Mouse (Mus musculus) gastrocnemius, adult 18-20 months (tissue): Measurements from ENCODE around the gene Rapgef6. TPM values are rescaled to one million over a fixed set of nuclear protein-coding genes. Genes with fewer than 3 reads are reported as not detected.

Source experiments
- DNase-seq: peaks from one replicate; pipeline ENCODE4 v3.0.0; 2021; ENCODE audit warnings: low spot score
- long read RNA-seq, 2 experiments: library from polyadenylated mRNA; stranded (forward); transcript quantifications; one replicate each; pipeline ENCODE4 v2.0.0; 2021
- total RNA-seq, 2 experiments: library from RNA; stranded (reverse); gene quantifications; 2 replicates each; pipeline ENCODE4 v1.2.3; 2021

Rapgef6 gene
- 1 to 10 TPM; 6.2 to 6.3 TPM for total RNA-seq
- long read RNA-seq, experiment 1, full-length matches to known transcripts, result 1 of 2 reads
- long read RNA-seq, experiment 1, partial matches to known transcripts, result 1 of 2 reads
- long read RNA-seq, experiment 1, other reads (novel, unspliced or antisense), result 0 of 2 reads
- long read RNA-seq, experiment 2, full-length matches to known transcripts, result 2 of 5 reads
- long read RNA-seq, experiment 2, partial matches to known transcripts, result 0 of 5 reads
- long read RNA-seq, experiment 2, other reads (novel, unspliced or antisense), result 3 of 5 reads

- DNase-seq, result peak; percentile 99
These were observed at the start of gene Rapgef6 for GRCm38 (mm10) chr11:54522529-54523430. Gene Rapgef6, plus strand, starts transcription at chr11:54522847.

- no peak for DNase-seq
These were observed 44.2 kb upstream of the Rapgef6 start for GRCm38 (mm10) chr11:54478414-54478813.

DNA sequence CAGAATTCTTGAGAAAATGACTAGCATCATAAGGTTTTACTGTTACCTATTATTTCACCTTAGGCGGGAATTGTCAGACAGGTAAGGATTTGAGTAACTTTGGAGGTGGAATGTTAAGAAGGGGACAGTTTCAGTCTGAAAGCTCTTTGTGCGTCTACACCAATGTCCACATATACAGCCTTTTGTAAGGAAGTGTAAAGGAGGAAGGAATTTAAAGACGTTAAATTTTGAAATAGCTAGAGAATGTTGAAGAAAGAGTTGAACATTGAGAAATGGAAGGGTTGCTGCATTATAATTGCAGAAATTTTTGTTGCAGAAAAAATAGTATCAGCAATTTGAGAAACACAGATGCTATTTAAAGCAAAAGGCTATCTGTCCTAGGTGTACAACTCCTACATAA, 36.6 kb upstream of the Rapgef6 start:
- DNase-seq, result no peak

- no peak for DNase-seq
These were observed 30.6 kb upstream of the Rapgef6 start for GRCm38 (mm10) chr11:54491946-54492558.

- no peak for DNase-seq
These were observed 30.1 kb upstream of the Rapgef6 start for GRCm38 (mm10) chr11:54492559-54492958.

GRCm38 (mm10) chr11:54499838-54500237, 22.8 kb upstream of the Rapgef6 start:
- no peak for DNase-seq

DNA sequence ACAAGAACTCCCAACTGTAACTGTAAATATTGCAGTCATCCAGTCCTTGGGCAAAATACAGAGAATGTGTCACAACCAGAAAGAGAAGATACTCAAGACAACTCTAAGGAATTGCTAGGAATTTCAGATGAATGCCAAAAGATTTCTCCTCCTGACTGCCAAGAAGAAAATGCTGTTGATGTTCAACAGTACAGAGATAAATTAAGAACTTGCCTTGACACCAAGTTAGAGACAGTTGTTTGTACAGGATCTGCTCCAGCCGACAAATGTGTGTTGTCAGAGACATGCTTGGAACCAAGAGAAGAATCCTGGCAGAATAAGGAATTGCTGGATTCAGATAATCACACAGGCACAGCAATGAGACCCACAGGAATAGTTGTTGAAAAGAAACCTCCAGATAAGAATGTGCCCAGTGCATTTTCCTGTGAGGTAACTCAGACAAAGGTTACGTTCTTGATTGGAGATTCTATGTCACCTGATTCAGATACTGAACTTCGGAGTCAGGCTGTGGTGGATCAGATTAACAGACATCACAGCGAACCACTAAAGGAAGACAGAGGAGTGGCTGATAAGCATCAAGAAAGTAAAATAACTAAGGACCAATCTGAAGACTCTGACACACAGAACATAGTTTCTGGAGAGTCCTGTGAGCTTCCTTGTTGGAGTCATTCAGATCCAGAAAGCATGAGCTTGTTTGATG, 20.0 kb upstream of the Rapgef6 start:
- no peak for DNase-seq

- no peak for DNase-seq
These were observed 9.1 kb upstream of the Rapgef6 start for GRCm38 (mm10) chr11:54513584-54513983.

- peak; percentile 10 for DNase-seq
These were observed 619 bp upstream of the Rapgef6 start for GRCm38 (mm10) chr11:54521927-54522528.

DNA sequence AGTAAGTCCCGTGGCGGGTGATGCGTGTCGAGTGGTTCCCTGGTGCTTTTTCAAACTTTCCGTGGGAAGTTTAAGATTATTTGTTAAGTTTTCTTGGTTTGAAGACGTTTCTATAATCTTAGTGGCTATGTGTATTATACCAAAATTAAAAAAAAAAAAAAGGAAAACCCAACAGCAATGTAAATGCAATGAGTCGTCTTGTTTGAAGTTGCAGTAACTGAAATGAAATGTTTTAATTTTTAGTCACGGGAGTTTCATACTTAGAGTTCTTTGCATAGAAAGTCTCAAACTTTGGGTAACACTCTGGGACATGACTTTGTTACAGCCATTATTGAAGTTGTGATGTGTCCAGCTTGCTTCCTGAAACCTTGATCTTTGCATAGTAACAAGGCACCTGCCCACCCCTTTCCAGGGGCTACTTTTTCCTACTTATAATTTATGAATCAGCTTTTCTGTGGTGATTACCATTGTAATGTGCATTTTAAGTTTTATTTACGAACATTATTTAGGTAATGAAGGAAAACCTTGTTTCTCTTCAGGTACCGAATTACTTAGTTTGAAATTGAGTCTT, 869 bp downstream of the Rapgef6 start:
- DNase-seq, result no peak

DNA sequence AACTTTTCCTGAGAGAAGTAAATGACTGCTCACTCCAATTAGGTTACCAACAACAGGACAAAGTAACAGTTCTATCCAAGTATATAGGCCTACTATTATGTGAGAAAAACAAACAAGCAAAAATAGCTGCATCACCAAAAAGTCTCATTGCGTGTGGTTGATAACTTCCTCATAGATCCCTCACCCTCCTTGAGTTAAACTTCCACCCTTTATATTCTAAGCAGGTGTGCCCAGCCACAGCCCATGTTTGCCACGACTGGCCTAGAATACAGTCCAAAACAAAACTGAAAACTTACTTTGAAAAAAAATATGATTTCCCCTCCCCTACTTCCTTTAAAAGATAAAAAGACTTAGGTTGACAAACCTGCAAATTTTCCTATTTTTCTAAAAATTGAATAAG, 5.4 kb downstream of the Rapgef6 start:
- no peak for DNase-seq

DNA sequence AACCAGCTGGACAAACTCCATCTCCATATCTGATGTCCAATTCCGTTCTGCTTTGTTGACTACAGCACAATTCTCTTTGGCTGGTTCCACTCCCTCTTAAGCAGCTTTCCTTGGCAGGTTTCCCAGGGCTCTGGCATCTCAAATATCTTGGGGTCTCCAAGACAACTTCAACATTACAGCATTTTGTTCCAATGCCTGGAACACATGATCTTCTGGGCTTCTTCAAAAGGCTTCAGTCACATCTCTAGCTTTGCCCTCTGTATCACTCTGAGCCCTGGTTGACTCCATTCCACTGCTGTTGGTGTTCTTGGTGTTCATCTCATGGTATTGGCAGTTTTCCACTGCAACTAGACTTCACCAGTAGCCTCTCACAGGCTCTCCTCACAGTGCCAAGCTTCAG, 7.7 kb downstream of the Rapgef6 start:
- DNase-seq, result peak; percentile 18

DNA sequence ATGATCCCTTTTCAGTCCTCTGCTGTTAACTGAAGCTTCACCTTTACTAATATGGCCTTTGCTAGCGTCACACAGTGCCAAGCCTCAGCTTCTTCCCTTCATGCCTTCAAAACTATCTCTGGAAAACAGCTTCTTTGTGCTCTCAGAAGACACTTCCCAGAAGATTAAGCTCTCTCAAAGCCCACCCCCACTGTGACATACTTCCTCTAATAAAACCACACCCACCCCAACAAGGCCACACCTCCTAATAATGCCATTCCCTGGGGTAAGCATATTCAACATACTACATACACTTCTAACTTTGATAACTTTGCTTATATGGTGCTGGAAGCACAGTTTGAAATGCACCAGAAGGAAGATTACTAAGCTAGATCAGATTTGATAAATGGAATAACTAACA, 8.3 kb downstream of the Rapgef6 start:
- DNase-seq, result no peak

DNA sequence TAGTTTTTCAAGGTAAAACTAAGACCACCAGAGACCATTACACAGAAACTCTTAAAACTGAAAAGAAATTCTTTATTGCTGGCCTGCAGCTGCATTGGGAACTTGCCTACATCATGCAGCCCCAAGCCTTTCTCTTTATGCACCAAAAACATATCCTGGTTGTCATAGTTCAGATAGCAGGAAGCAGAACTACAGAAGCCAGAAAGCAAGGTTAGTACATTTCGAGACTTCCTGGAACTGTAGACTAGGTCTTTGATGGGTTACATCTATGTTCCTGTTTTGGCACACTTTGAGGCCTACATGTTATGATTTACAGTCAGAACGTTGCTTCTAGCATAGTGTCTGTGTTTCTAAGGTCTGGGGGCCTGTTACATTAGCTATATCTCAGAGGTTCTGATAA, 11.2 kb downstream of the Rapgef6 start:
- DNase-seq, result no peak

DNA sequence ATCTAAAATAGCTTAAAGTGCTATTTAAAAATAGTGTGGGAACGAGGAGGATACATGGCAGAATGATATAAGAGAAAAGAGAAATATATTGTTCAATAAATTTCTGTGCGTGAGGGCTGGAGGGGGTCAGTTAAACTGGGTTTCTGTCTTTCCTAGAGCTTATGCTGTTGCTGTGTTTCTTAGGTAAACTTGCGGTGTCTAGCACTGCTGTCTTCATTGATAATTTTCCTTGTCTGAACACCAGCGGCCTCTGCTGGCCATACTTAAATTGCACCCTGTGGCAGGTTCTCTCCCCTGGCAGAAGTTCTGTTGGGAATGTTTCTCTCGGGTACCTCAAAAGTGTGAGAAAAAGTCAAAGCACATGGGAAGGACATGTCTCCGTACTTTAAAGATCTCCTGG, 12.2 kb downstream of the Rapgef6 start:
- DNase-seq, result peak; percentile 76

- DNase-seq, result no peak
These were observed 16.4 kb downstream of the Rapgef6 start for GRCm38 (mm10) chr11:54539031-54539430.

DNA sequence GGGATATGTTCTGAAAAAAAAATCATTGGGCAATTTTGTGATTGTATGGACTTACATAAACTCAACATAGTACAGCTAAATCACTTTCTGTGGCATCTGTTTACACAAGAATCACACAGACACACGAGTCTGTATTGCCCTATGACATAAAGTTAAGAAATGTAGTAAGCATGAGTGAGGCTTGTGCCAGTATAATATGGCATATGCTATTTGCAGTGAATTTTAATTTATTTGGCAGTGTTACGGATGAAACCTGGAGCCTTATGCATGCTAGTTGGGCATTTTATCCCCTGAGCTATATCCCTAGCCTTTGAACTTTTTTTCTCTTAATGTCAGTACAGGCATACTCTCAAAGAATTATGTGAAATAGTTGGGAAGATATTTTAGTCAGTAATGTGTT, 16.8 kb downstream of the Rapgef6 start:
- no peak for DNase-seq

GRCm38 (mm10) chr11:54540328-54540727, 17.7 kb downstream of the Rapgef6 start:
- DNase-seq, result no peak

DNA sequence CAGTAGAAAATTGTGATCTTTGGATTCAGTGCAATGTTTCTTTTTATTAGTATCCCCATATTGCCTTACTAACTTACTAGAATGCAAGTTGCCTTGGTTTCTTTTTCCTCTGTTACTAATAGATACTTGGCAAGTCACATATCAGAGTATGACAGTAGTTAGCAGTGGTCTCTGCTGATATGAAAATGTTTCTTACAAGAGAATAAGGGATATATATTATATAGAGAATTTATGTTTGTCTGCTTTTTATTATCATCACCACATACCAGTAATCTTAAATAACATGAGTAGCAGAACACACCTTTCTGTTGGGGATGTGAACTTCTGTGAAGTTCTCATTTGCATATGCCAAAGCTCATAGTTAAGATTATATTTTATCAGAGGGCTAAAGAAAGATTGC, 19.8 kb downstream of the Rapgef6 start:
- no peak for DNase-seq

- DNase-seq, result no peak
These were observed 32.3 kb downstream of the Rapgef6 start for GRCm38 (mm10) chr11:54554970-54555369.

DNA sequence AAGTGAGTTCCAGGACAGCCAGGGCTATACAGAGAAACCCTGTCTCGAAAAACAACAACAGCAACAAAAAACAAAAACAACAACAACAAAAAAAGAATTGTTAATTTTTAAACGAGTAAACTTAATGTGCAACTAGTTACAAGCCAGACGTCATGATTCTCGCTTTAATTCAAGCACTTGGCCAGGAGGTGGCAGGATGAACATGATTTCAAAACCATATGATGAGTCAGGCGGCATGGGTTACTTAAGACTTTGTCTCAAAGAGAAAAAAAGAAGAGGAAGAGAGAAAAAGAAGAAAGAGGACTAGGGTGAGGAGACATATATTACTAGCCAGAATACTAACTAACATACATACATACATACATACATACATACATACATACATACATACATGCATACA, 40.1 kb downstream of the Rapgef6 start:
- peak; percentile 13 for DNase-seq
